Mouse (Mus musculus) liver, adult (tissue): Measurements from ENCODE around the gene Calcoco1.

Experiments used
- GATA4 ChIP-seq: IDR thresholded peaks from 2 replicates; pipeline ENCODE4 v1.6.1; 2014; ENCODE audit warnings: mild to moderate bottlenecking, low read length; ENCODE audit not compliant: insufficient replicate concordance

Gene Calcoco1

DNA sequence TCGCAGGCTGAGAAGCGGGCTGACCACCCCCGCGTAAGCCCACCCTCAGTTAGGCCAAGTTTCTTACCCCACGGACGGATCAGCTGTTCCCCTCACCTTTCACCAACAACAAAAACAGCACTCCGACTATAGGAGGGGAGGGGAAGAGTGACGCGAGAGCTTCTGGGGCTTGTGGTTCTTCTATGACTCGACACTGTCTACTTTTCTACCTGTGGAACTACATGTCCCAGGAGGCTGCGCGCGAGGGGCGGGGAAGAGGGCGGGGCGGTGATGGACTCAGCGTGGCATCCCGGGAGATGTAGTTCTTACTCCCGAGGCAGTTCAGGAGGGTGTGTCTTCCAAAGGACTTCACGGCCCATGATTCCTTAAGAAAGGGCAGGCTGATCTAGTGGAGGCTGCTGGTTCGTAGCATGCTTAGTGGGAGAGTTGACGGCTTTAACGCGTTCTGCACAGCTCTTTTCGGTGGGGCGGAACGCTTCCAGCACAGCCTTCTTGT is at the start of gene Calcoco1:
Gene Calcoco1, minus strand, starts transcription at position 199 of the 496 bp plus-strand sequence.
- no peak for TF ChIP-seq GATA4

DNA sequence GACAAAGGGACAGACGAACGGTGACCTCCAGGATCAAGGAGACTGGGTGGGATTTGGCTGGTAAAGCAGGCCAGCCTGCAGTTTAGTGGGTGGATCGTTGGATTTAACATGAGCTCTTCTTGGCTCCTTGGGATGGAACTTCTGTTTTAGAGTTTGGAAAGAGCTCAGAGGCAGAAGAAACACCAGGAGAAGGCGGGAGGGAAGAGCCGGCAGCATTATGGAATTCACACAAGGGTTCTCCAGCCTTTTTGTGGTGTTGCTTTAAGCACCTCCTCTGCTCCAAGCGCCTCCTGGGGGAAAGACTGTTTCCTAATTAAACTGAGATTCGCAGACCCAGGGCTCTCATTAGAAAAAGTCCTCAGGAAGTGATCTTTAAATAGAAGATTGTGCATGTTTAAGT is 48.9 kb upstream of the Calcoco1 start:
- TF ChIP-seq GATA4 = no peak

DNA sequence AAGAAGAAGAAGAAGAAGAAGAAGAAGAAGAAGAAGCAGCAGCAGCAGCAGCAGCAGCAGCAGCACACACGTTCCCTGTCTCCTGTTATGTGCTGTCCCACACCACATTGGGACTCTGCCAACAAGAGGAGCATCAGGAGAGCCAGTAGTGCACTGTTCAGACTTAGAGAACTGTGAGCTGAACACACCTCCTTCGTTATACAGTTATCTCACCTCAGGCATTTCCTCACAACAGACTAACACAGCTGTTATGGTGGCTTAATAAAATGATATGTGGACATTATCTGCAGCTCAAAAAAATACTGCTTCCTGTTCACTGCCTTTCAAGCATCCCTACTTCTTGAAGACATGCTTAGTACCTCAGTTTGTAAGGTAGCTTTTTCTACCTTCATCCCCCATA is 43.2 kb upstream of the Calcoco1 start:
- TF ChIP-seq GATA4 = no peak

DNA sequence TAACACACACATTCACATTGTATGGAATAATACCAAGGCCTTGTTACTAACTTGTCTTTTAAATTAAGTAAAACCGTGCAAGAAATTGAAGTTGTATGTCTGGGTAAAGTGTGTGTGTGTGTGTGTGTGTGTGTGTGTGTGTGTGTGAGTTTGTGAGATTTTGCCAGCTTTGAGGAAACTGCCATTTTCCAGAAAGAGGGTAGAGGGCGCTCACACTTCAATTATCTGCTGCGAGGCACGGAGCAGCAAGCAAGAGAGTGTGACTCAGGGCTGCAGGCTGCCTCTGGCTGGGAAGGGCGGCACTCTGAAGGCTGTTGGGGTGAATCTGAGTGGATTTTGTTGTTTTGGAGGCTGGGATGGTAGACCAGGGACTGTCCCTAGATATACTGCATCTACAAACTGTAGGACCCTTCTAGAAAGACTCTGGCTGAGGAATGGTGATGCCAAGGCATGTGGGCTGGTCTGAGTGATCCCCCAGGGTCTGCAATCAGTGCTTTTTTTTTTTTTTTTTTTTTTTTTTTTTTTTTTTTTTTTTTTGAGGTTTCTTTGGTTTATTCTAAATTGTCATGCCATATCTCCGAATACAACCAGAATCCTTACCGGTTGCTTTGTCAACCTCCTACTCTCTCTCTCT is 39.9 kb upstream of the Calcoco1 start:
- no peak for TF ChIP-seq GATA4

DNA sequence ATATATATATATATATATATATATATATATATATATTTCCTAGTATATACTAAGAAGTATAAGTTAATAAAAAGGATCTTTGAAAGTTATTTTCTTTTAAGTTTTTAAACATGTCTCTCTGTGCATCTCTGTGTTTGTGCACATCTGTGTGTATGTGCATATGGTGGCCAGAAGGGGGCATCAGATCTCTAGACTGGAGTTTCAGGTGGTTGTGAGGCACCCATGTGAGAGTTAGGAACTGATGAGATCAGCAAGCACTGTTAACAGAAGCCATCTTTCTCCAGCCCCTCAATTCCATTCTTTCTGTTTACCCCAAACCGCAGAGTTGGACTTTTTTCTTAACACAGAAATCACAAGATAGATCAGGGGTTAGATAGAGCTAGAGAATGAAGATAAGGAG is 35.7 kb upstream of the Calcoco1 start:
- no peak for TF ChIP-seq GATA4

DNA sequence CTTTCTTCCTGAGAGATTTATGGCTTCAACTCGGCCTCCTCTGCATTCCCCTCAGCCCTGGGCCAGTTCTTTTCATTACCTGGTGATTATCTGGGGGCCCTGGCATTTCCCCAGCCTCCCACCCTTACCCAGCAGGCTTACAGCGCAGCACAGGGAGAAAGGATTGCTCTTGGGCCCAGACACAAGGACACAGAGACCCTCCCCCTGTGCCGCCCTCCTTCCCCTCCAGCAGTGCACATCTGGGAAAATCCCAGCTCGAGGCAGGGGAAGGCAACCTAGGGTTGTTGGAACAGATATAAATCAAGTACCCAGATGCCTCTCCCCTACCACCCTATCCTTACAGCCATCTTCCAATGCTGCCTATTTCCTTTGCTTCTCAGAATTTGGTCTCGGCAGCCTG is 33.1 kb upstream of the Calcoco1 start:
- TF ChIP-seq GATA4 = no peak

DNA sequence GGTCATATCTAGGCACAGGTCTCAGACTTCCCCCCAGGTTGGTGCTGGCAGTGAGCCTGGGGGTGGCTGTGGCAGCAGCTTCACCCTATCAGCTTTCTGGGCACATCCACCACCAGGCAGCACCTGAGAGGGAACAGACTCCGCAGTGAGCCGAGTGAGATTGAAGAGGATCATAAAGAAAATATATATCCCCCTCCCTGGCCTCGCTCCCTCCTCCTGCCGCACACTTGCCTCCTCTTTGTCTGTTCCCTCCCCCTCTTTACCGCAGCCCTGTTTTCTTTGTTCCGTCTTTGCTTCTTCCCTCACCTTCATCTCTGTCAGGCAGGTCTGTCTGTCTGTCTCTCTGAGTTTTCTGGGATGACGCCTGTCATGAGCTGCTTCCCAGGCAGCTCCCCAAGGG is 32.4 kb upstream of the Calcoco1 start:
- no peak for TF ChIP-seq GATA4

DNA sequence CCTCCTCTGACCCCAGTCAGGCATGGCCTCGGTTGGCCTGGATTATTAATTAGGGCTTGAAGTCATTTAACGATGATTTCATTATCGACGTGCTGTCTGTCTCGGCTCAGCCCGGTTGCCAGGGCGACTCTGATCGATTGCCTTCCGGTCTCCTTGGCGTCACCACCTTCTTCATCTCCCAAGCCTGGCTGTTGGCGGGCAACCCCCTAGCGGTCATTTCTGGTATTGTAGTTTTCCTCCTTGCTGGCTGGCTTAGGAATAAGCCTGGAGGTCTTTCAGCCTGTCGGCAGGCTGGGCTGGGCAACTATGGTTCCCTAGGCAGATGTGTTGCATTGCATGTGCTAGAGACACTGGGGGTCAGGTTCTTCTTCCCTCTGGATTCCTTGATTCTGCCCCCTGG is 31.2 kb upstream of the Calcoco1 start:
- TF ChIP-seq GATA4 = no peak

DNA sequence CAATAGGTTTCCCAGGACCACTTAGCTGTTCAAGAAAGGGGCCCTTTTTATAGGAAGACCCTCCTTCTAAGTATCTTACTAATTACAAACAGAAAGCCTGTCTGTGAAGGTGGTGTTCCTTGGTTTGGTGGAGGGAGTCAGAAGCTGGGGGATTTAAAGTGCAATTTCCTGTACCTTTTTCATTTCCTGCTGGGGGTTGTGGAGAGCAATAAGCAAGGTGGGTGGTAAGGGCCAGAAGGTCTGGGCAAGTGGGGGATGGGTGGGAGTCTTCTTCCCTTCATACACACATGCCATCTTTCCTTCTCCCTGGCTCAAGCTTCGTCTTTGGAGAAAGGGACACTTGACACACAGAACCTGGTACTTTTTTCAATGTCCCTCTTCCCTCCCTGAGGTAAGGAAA is 30.2 kb upstream of the Calcoco1 start:
- no peak for TF ChIP-seq GATA4

DNA sequence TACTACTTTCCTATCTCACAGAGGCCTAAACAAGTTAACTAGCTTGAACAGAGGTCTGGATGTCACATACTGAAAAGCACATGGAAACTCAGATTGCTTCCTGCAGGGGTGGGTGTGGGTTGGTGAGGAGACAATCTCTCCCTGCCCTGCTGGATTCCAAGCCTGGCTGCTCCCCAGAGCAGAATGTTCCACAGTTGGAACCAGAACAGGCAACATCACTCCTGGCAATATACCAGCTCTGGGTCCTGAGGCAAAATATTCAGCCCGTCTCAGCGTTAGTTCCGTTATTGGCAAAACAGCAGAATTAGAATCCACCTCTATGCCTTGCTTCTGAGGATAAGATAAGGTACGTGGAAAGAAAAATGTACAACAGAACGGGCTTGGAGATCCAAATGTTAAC is 28.3 kb upstream of the Calcoco1 start:
- TF ChIP-seq GATA4 = no peak

DNA sequence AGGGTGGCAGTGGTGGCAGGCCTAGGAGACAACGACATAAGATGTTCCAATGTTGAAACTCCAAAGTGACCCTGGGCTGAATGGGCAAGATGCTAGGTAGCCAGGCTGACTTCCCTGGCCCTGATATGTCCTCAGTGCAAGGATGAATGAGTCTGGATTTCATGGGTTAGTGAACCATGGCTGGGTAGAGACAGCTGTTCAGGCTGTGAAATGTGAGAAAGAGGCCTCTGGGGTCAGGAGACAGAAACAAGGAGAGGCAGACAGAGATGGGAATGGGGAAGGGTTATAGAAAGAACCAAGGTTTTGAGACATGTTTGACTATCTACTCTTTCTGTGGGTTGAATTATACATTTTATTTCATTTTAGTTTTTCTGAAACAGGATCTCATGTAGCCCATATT is 27.1 kb upstream of the Calcoco1 start:
- no peak for TF ChIP-seq GATA4

DNA sequence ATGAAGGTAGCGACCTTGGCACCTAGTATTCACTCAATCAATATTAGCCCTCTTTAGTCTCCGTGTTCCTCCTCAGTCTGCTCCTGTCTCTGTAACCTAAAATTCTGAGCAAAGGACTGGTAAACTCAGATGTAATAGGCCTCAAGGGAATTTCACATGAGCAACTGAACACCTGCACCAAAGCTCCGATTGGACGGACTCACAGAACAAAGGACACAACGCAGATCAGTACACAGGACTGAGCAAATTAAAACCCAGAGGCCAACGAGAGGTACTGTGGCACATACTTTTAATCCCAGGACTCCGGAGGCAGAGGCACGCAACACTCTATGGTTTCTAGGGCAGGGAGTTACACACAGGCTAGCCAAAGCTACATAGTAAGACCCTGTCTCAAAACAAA is 25.9 kb upstream of the Calcoco1 start:
- no peak for TF ChIP-seq GATA4

DNA sequence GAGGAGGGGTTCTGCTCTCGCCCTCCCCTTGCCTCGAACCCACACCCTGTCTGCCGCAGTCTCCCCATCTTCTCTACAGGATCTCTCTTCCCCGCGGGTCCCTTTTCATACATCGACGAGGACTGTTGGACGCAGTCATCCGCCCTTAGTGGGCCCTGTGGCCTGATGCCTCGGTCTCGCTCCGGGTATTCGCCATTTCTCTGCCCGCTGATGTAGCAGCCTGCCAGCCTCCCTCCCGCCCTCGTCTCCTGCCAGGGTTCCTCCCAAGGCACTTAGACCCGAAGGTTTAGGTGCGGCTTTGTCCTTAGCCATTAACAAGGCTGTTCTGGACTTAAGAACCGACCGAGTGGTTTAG is 25.3 kb upstream of the Calcoco1 start:
- no peak for TF ChIP-seq GATA4

DNA sequence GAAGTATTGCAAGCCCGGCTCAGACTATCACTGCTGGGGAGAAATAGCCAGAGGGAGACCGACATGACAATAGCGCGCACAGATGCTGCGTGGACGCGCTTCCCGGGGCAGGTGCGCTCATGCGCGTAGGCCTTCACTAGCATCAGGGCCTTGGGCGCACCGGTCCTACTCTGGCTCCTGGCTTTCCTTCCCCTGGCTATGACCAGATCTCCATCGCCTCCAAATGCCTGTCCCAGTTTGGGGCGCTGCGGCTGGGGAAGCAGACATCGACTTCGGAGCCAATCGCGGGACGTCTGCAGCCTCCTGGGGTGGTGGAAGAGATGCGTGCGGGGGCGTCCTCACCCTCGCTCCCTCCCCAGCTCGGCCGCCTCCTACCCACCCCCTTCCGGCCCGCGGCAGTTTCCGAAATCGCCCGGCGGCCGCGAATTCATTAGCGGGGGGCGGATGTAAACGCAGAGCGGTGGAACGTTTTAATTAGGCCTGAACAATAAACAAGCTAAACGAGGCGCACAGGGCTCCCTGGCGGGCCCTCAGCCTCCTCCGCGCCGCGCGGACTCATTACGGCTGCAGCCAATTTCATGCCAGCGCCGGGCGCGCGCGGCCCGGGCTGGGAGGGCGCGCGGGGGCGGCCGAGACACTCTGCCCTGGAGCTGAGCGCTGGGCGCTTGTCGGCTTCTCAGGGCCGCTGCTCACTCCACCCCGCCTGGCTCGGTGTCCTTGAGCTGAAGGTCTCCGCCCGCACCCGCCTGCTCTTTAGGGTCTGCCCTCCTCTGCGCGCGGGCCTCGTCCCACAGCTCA is 24.7 kb upstream of the Calcoco1 start:
- no peak for TF ChIP-seq GATA4

DNA sequence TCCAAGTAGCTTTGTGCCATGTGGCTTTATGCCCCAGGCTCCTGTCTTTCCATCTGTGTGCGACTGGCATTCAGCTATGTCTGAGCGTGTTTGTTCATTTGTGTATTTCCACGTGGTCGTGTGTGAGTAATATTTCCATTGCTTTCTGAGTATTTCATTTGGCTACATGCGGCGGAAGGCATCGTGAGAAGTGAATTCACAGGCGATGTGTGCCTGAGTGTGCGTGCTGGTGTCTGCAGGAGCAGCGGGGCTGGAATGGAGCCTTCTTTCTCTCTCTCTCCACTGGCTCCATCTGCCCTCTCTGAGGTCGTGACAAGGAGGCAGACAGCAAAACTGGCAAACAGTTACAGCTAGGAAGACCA is 24.1 kb upstream of the Calcoco1 start:
- TF ChIP-seq GATA4 = no peak

DNA sequence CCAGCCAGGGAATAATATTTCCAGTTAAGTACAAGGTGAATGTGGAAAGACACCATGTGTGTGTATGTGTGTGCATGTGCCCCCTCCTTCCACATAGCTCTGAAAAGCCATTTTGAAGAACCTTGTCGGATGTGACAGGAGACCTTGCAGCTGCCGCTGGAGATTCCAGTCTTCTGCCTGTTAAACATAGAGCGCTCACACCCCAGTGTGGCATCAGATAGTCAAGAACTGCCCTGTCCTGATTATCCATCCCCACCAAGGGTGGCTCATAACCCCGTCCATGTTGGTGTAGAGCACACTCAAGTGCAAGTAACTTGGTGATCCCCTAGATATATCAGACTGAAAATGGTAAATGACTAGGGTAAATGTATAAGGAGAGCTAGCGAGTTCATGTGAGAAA is 23.4 kb upstream of the Calcoco1 start:
- TF ChIP-seq GATA4 = no peak

DNA sequence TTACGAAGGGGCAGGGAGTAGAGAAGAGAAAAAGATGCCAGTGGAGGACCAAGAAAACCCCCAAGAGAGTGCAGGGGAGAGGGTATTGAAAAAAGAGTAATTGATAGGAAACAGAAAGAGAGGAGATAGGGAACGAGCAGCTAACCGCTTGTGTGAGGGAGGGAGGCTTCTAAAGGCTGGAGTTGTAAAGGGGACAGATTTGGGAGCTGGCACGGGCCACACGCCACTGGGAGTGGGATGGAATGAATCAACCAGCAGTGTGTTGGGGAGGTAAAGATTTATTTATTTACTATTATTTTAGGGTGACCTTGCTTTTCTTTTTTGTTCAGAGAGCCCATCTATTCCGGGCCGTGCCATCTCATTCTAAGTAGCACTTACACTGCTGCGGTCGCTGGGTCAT is 22.9 kb upstream of the Calcoco1 start:
- no peak for TF ChIP-seq GATA4

DNA sequence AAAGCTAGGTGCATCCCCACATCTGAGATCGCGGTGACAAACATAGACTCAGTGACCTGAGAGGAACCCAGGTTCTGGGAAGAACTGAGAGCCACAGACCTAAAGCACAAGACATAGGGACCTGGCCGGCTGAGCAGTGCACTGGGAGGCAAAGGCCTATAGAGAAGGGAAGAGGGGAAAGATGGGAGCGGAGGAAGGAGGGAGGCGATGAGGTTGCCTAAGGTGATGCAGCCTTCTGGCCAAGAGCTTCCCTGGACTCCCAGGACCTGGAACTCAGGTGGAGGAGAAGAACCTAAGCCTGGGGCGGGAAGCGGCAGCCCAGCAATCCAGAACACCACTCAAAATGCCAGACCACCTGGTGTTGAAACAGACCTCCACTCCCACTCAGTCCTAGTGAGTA is 22.4 kb upstream of the Calcoco1 start:
- TF ChIP-seq GATA4 = no peak

DNA sequence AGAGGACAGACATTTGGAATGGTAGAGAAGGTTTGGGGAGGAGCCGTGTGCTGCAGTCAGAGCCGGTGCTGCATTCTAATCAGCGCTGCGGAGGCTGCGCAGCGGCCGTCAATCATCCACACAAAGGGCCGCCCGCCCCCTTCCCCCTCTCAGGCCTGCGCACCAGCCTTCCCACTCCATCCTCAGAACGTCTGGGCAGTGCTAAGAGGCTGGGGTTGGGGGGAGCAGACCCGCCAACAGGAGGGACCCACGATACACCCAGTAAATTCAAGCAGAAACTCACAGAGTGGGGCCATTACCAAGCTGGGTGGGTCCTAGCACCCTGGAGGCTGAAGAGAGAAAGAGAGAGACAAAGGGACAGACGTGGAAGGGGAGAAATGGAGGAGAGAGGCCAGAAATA is 22.0 kb upstream of the Calcoco1 start:
- TF ChIP-seq GATA4 = no peak
